Mouse (Mus musculus): Measurements from ENCODE around the gene Mthfd2. TPM values are rescaled to one million over a fixed set of nuclear protein-coding genes. Genes with fewer than 3 reads are reported as not detected.
A peak's percentile ranks its signal among the peaks of the same experiment; 100 is the strongest.

The Mthfd2 gene
- total RNA-seq, 2 experiments from 2014 or later = 6.5 to 6.7 TPM

GRCm38 (mm10) chr6:83273733-83274132 lies 52.0 kb downstream of the Mthfd2 start:
- DNase-seq (ENCODE audit: low spot score in 2 of 2) = no peak

- DNase-seq (ENCODE audit: low spot score in 2 of 2) = peak; percentile 77 to 87
Measured at GRCm38 (mm10) chr6:83268144-83269010, 57.3 kb downstream of the Mthfd2 start.

- no peak for DNase-seq (ENCODE audit: low spot score in 2 of 2)
Measured at GRCm38 (mm10) chr6:83267616-83268015, 58.1 kb downstream of the Mthfd2 start.

GRCm38 (mm10) chr6:83265653-83266052 lies 60.1 kb downstream of the Mthfd2 start:
- DNase-seq (ENCODE audit: low spot score in 2 of 2) = no peak

GRCm38 (mm10) chr6:83265253-83265652 lies 60.5 kb downstream of the Mthfd2 start:
- no peak for DNase-seq (ENCODE audit: low spot score in 2 of 2)

GRCm38 (mm10) chr6:83264516-83264915 lies 61.2 kb downstream of the Mthfd2 start:
- DNase-seq (ENCODE audit: low spot score in 2 of 2) = no peak

Other genes starting within 250 kb of the Mthfd2 start
- gene Pcgf1, start 248.0 kb downstream of the Mthfd2 start, total RNA-seq (2021) = 10 to 100 TPM; 27.0 to 30.3 TPM
- not detected for gene Lbx2, start 239.5 kb downstream of the Mthfd2 start, total RNA-seq (2021)
- 1 to 10 TPM; 3.7 to 6.2 TPM for gene Ccdc142, start 224.3 kb downstream of the Mthfd2 start, total RNA-seq (2021)
- 1 to 10 TPM; 5.0 to 5.4 TPM for gene Gm42688, start 224.3 kb downstream of the Mthfd2 start, total RNA-seq (2021)
- gene Mrpl53, start 216.9 kb downstream of the Mthfd2 start, total RNA-seq (2021) = 10 to 100 TPM; 54.5 to 59.6 TPM
- 10 to 100 TPM; 29.6 to 31.8 TPM for gene Mogs, start 210.4 kb downstream of the Mthfd2 start, total RNA-seq (2021)
- gene Wbp1, start 204.3 kb downstream of the Mthfd2 start, total RNA-seq (2021) = 10 to 100 TPM; 37.2 to 40.2 TPM
- 10 to 100 TPM; 23.1 to 26.3 TPM for gene Ino80b, start 200.5 kb downstream of the Mthfd2 start, total RNA-seq (2021)
- gene Rtkn, start 190.4 kb downstream of the Mthfd2 start, total RNA-seq (2021) = 10 to 100 TPM; 88.3 to 88.8 TPM
- 10 to 100 TPM; 33.0 to 33.3 TPM for gene Wdr54, start 169.5 kb downstream of the Mthfd2 start, total RNA-seq (2021)
- 10 to 100 TPM; 33.9 to 35.7 TPM for gene 1700003E16Rik, start 169.5 kb downstream of the Mthfd2 start, total RNA-seq (2021)
- 100 to 1,000 TPM; 369 to 374 TPM for gene Dctn1, start 160.0 kb downstream of the Mthfd2 start, total RNA-seq (2021)
- gene Slc4a5, start 106.1 kb downstream of the Mthfd2 start, total RNA-seq (2021) = under 1 TPM; 0.09 to 0.21 TPM
- gene Mob1a, start 108 bp upstream of the Mthfd2 start, total RNA-seq (2021) = 10 to 100 TPM; 17.9 to 22.5 TPM
- gene Bola3, start 23.2 kb upstream of the Mthfd2 start, total RNA-seq (2021) = 10 to 100 TPM; 49.3 to 49.5 TPM
- 10 to 100 TPM; 60.8 to 75.9 TPM for gene Tet3, start 133.2 kb upstream of the Mthfd2 start, total RNA-seq (2021)
- gene Dguok, start 181.1 kb upstream of the Mthfd2 start, total RNA-seq (2021) = 10 to 100 TPM; 24.5 to 25.7 TPM
- gene Actg2, start 210.4 kb upstream of the Mthfd2 start, total RNA-seq (2021) = under 1 TPM in 1 of 2 experiments, not detected in 1; 0.37 TPM
- 10 to 100 TPM; 30.8 to 33.2 TPM for gene Stambp, start 246.8 kb upstream of the Mthfd2 start, total RNA-seq (2021)